Mouse (Mus musculus): ENCODE results near the gene Insl6. TPM values are rescaled to one million over a fixed set of nuclear protein-coding genes. Genes with fewer than 3 reads are reported as not detected.

Gene Insl6
- polyA plus RNA-seq, 1 experiment from 2014 or later: 3.0 TPM

- DNase-seq (ENCODE audit: low spot score): peak; percentile 87
- Histone ChIP-seq H3K9ac (ENCODE audit: low read length) (peak within 1 kb of the TSS; percentile 63), H3K36me3 (ENCODE audit: control insufficient read depth, insufficient read depth, low read length) (no peaks in the 10 kb centered on the region), H3K27ac (replicated peaks) (peak within 1 kb of the TSS; percentile 71), H3K27me3 (ENCODE audit: control insufficient read depth, insufficient read depth, low read length) (no peaks in the 10 kb centered on the region), H3K4me3 (ENCODE audit: low read depth, low read length) (peak within 1 kb of the TSS; percentile 62), H3K9me3 (ENCODE audit: control insufficient read depth, low read length) (no peaks in the 10 kb centered on the region), H3K4me2 (replicated peaks; ENCODE audit: low read depth) (peak within 1 kb of the TSS; percentile 76), H3K4me1 (replicated peaks; ENCODE audit: control insufficient read depth, insufficient read depth) (no peaks in the 10 kb centered on the region)
- 1% methylated on average over 26 of the region's 26 CpGs for WGBS
- TF ChIP-seq CTCF (IDR thresholded peaks at IDR 0.05; ENCODE audit: low read depth) (no peak), EP300 (optimal IDR thresholded peaks at IDR 0.05) (no peak)
- ATAC-seq (ENCODE audit: low FRiP score, low TSS enrichment): peak; percentile 79
Measured at GRCm38 (mm10) chr19:29366969-29367622, 41.9 kb upstream of the Insl6 start, which contains the start of the genes Plgrkt and Cd274. Gene Plgrkt (minus strand): TSS chr19:29367390. Gene Cd274 (plus strand): TSS chr19:29367455.

GRCm38 (mm10) chr19:29366226-29366968 is 41.2 kb upstream of the Insl6 start:
- WGBS: 46% methylated on average over 20 of the region's 20 CpGs
- H3K4me2 ChIP-seq (replicated peaks; ENCODE audit: low read depth): peak overlapping the region; percentile 76
- TF ChIP-seq EP300 (optimal IDR thresholded peaks at IDR 0.05): no peak
- no peak for TF ChIP-seq CTCF (IDR thresholded peaks at IDR 0.05; ENCODE audit: low read depth)
- H3K9ac ChIP-seq (ENCODE audit: low read length): peak overlapping the region; percentile 63
- no peak for ATAC-seq (ENCODE audit: low FRiP score, low TSS enrichment)
- no peaks in the 10 kb centered on the region; the same call in 1 of the 2 replicates for H3K4me1 ChIP-seq (replicated peaks; ENCODE audit: control insufficient read depth, insufficient read depth)
- peak overlapping the region; percentile 71 for H3K27ac ChIP-seq (replicated peaks)
- peak overlapping the region; percentile 62 for H3K4me3 ChIP-seq (ENCODE audit: low read depth, low read length)
- no peaks in the 10 kb centered on the region for H3K27me3 ChIP-seq (ENCODE audit: control insufficient read depth, insufficient read depth, low read length)
- no peaks in the 10 kb centered on the region for H3K36me3 ChIP-seq (ENCODE audit: control insufficient read depth, insufficient read depth, low read length)
- no peaks in the 10 kb centered on the region for H3K9me3 ChIP-seq (ENCODE audit: control insufficient read depth, low read length)
- DNase-seq (ENCODE audit: low spot score): no peak

- no peak for ATAC-seq (ENCODE audit: low FRiP score, low TSS enrichment)
- no peaks in the 10 kb centered on the region for H3K9me3 ChIP-seq (ENCODE audit: control insufficient read depth, low read length)
- DNase-seq (ENCODE audit: low spot score): no peak
- 33% methylated on average over 3 of the region's 3 CpGs for WGBS
- no peak overlapping the region for H3K27ac ChIP-seq (replicated peaks)
- peaks cover 2% of the 10 kb centered on the region; the same call in 1 of the 2 replicates for H3K4me1 ChIP-seq (replicated peaks; ENCODE audit: control insufficient read depth, insufficient read depth)
- H3K9ac ChIP-seq (ENCODE audit: low read length): no peak overlapping the region
- H3K4me3 ChIP-seq (ENCODE audit: low read depth, low read length): no peak overlapping the region
- H3K27me3 ChIP-seq (ENCODE audit: control insufficient read depth, insufficient read depth, low read length): no peaks in the 10 kb centered on the region
- no peak overlapping the region for H3K4me2 ChIP-seq (replicated peaks; ENCODE audit: low read depth)
- TF ChIP-seq CTCF (IDR thresholded peaks at IDR 0.05; ENCODE audit: low read depth): no peak
- TF ChIP-seq EP300 (optimal IDR thresholded peaks at IDR 0.05): no peak
- no peaks in the 10 kb centered on the region for H3K36me3 ChIP-seq (ENCODE audit: control insufficient read depth, insufficient read depth, low read length)
Measured at GRCm38 (mm10) chr19:29365105-29365504, 39.9 kb upstream of the Insl6 start.

DNA sequence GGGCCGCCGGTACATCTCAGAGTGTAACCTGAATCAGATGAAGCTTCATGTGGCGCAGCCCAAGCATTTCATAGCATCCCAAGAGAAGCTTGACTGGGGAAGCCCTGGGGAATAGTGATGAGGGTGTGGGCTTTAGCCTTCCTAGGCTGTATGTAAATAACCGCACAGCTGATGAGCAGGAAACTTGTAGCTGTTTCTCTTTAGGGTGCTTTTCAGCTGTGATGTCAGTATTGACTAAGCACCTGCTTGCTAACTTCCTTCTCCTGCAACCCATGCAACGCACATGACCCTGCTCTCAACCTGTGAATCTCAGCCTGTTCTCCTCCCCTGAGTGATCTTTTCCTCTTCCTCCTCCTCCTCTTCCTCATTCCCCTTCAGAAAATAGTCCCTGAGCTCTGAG is 38.9 kb upstream of the Insl6 start:
- no peak overlapping the region for H3K4me2 ChIP-seq (replicated peaks; ENCODE audit: low read depth)
- no peaks in the 10 kb centered on the region for H3K27me3 ChIP-seq (ENCODE audit: control insufficient read depth, insufficient read depth, low read length)
- H3K9me3 ChIP-seq (ENCODE audit: control insufficient read depth, low read length): no peaks in the 10 kb centered on the region
- peaks cover 2% of the 10 kb centered on the region; the same call in 1 of the 2 replicates for H3K4me1 ChIP-seq (replicated peaks; ENCODE audit: control insufficient read depth, insufficient read depth)
- TF ChIP-seq CTCF (IDR thresholded peaks at IDR 0.05; ENCODE audit: low read depth): no peak
- no peak for TF ChIP-seq EP300 (optimal IDR thresholded peaks at IDR 0.05)
- no peak overlapping the region for H3K4me3 ChIP-seq (ENCODE audit: low read depth, low read length)
- DNase-seq (ENCODE audit: low spot score): no peak
- no peak for ATAC-seq (ENCODE audit: low FRiP score, low TSS enrichment)
- WGBS: 80% methylated on average over 5 of the region's 5 CpGs
- no peak overlapping the region for H3K27ac ChIP-seq (replicated peaks)
- H3K36me3 ChIP-seq (ENCODE audit: control insufficient read depth, insufficient read depth, low read length): no peaks in the 10 kb centered on the region
- no peak overlapping the region for H3K9ac ChIP-seq (ENCODE audit: low read length)

GRCm38 (mm10) chr19:29363557-29363956 is 38.4 kb upstream of the Insl6 start:
- Histone ChIP-seq H3K9me3 (ENCODE audit: control insufficient read depth, low read length) (no peaks in the 10 kb centered on the region), H3K27me3 (ENCODE audit: control insufficient read depth, insufficient read depth, low read length) (no peaks in the 10 kb centered on the region), H3K4me3 (ENCODE audit: low read depth, low read length) (no peak overlapping the region), H3K36me3 (ENCODE audit: control insufficient read depth, insufficient read depth, low read length) (peaks cover 3% of the 10 kb centered on the region; the same call in 1 of the 2 replicates), H3K4me2 (replicated peaks; ENCODE audit: low read depth) (no peak overlapping the region), H3K4me1 (replicated peaks; ENCODE audit: control insufficient read depth, insufficient read depth) (peaks cover 2% of the 10 kb centered on the region; the same call in 1 of the 2 replicates), H3K27ac (replicated peaks) (no peak overlapping the region), H3K9ac (ENCODE audit: low read length) (no peak overlapping the region)
- ATAC-seq (ENCODE audit: low FRiP score, low TSS enrichment) (no peak), DNase-seq (ENCODE audit: low spot score) (no peak)
- TF ChIP-seq CTCF (IDR thresholded peaks at IDR 0.05; ENCODE audit: low read depth): no peak
- no peak for TF ChIP-seq EP300 (optimal IDR thresholded peaks at IDR 0.05)
- WGBS: 89% methylated on average over 7 of the region's 7 CpGs

Data from stomach, postnatal 0 days (tissue).